Mouse (Mus musculus) T-helper 17 cell (primary cell): ENCODE data around the gene Ass1.

ENCODE experiments used
- in situ Hi-C, 2 experiments: fragments of 300-600 bp; cut with MboI, MseI; formaldehyde crosslinking; loops; 1 replicate in 1 of 2; 2 replicates in 1 of 2; pipeline ENCODE4 v1.15.1; 2025; ENCODE audit warnings: high pct_unique_total_duplicates in 2 of 2

Gene Ass1

DNA sequence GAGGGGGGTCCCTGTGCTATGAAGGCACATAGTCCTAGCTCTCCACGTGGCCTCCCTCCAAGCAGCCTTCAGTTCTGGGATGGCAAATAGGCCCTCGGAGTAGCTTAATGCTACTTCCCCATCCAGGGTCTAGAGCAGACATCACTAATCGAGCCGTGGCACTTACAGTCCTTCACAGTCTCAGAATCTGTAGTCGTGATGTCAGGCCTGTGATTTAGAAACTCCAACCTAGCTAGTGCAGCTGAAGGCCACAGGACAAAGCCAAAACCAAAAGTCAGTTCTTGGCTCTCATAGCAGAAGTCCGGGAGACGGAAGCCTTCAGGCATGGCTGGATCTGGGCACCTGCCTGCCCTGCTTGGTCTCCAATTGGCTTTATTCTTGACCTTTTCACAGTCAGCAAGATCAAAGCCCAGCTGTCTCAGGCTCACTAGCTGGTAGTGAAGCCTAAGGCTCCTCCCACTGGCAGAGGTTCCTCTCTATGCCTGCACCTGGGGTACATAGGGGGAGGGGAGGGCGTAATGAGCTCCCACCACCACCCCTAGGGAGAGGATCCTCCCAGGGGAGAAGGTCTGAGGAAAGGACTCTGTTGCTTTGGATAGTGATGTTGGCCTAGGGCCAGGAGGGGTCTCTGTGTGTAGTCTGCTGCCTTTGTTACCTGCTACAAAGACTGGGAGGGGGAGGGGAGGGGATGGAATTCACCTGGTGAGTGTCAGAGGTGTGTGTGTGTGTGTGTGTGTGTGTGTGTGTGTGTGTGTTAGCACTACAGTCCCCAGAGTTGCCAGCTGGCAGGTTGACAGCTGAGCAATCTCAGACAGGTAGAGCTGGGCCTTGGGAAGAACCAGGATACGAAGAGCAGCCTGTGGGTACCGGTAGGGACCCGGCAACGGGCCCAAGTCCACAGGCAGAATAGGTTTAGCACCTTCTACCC is 7.5 kb downstream of the Ass1 start:
- in situ Hi-C loops: loop anchor here (5.0 to 10.0 kb wide), 2 partner anchors 45 to 1853 kb away; no protein-coding TSS in a partner anchor

DNA sequence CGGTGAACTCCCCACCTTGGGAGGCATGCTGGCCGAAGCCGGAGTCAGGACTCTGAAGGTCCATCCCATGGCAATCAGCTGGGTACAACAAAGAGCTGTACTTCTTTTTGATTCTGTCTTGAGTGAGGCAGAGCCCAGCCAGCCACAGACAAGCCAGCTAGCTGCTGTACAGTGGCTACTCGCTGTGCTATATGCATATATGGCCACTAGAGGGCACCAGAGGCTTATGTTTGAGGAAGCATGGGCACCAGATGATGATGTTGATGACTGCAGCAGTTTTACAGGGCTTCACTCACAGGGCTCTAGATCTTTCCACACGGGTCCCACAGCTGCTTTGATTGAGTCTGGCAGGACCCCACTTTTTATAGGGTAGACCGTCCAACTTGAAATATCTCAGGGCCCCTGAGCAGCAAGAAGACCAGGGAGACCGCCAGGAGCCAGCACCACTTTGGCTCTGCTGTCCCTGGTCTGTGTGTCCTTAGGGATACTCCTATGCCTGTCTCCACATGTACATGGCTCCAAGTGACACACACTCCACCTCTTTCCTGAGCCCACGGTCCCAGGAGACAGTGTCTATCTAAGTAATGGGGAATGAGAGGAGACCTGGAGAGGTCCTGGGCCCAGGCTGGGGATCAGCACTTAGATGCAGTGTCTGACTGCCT is 13.0 kb downstream of the Ass1 start:
- in situ Hi-C loops: loop anchor here (5.0 to 10.0 kb wide), 4 partner anchors 162 to 302 kb away; partner anchors contain the start of gene Prdm12 (in 1 of the 2)

DNA sequence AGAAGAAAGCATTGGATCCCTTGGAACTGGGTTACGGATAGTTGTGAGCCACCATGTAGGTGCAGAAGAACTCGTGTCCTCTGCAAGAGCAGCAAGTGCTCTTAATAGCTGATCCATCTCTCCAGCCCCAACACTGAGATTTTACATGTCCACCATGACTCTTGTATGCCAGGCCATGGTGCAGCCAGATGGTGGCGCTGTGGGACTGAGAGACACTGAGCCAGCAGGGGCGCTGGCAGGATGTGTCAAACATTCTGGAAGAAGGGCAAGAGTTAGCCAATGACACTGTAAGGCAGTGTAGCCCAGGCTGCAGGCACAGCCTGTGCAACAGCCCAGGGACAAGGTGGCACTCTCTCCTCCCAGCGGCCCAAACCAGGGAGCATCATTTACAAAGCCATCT is 14.2 kb downstream of the Ass1 start:
- in situ Hi-C loops: loop anchor here (5.0 to 10.0 kb wide), 4 partner anchors 161 to 301 kb away; partner anchors contain the start of gene Prdm12 (in 1 of the 2)

DNA sequence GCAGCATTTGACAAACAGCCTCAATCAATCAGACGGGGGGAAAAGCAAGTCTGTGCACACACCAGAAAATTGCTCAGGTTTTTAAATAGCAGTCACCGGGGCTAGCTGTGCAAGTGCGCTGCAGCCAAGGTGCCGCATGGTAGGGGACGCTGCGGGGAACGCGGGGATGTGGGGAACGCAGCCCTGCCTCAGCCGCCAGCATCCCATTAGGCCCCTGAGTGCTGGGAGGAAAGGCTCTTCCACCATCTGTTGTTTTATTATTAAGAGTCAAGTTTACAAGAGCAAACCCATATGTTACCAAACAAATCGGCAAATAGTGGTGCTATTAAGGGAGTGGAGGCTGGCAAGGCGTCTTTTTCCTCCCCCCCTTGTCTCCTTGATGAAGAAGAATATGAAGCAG is 19.2 kb downstream of the Ass1 start:
- in situ Hi-C loops: loop anchor here (10.0 kb wide), 3 partner anchors 156 to 296 kb away; partner anchors contain the start of gene Prdm12 (in 1 of the 2)

DNA sequence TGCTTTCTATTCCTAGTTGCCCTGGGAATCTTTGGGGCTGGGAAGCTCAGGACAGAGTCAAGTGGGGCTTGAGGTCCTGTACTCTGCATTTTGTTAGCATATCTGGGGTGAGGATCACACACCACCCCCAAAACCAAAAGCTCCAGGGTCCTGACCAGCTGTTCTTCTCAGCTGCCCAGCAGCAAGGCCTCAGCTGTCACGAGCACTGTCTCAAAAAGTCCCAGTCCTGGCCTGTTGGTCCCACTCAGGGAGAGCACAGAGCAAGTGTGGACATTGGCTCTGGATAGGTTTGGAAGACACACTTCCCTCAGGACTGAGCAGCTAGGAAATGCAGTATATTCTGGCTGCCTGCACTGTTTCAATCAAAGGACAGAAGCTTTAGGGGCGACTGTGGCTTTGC is 20.5 kb downstream of the Ass1 start:
- in situ Hi-C loops: no loop called here

DNA sequence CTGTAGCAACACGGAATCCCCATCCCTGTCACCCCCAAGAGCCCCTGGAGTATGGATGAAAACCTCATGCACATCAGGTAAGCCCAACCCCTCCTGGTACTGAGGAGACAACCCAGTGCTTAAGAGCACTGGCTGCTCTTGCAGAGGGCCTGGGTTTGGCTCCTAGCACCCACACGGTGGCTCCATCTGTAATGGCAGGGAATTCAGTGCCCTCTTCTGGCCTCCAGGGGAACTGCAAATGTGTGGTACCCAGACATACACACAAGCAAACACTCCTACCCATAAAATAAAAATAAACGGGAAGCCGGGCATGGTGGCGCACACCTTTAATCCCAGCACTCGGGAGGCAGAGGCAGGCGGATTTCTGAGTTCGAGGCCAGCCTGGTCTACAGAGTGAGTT is 22.3 kb downstream of the Ass1 start:
- in situ Hi-C loops: no loop called here

DNA sequence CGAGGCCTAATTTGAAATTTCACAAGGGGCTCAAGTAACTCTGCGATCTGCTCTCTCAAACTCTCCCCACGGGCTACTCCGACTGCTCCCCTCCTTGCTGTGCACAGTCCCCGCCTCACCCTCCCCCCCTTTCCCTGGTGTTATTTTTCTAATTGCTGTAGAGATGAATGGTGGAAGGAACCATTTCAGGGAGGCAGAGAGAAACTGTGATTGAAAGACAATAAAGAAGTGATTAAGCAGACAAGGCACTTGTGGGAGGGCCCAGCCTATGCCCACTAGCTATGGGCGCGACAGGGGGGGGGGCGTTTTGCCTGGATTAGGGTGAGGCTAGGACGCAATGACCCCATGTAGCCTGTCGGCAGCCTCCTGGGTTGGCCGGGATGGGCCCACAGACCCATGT is 23.2 kb downstream of the Ass1 start:
- in situ Hi-C loops: no loop called here

DNA sequence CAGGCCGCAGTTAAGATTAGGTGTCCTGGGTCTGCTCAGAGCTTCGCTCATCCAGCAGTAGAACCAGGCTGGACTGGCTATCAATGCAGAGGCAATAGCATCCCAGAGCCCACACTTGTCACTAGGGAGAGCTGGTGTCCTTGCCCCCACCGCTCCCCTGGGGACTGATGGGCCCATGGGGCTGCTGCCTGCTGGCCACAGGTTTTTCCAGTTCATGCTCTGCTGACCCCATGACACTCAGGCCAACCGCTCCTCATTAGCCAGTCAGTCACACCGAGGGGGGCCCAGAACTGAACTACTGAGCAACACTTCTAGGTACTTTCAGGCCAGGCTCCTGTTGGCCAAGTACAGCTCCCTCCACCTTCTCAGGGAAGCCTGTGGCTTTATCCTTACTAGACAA is 24.3 kb downstream of the Ass1 start:
- in situ Hi-C loops: no loop called here

DNA sequence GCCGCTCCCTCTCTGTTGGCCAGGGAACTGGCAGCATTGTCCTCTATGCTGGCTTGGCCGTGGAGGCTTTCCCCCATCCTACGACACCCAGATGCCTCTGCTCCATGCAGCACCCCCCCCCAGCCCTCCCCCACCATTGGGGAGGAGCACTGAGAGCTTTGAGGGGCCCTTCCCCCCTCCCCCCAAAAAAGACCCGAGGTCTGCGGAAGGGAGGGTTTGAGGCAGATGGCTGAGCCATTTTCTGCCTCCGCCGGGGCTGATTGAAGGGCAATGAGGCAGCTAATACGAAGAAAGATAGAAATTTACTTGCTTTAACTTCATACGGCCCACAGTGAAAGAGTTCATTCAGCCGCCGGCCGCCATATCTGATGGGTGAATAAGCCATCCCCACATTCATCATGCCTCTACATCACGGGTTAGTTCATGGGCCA is 25.1 kb downstream of the Ass1 start:
- in situ Hi-C loops: no loop called here

DNA sequence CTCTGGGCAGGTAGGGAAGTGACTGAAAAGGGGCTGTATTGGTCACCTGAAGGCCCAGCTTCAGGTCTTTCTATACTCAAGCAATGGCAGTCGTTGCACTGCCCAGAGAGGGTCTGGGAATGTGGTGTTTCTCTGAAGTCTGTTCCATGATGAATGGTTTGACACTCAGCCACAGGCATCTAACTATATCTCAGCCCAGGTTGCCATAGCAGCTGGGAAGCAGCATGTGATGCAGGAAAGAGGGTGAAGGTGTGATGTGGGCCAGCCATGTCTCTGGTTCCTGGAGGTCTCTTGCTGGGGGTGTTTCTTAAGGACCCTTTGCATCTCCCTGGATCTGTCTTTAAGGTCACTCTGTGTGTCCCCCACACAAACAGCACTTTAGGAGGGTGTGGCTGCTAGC is 26.1 kb downstream of the Ass1 start:
- in situ Hi-C loops: no loop called here

DNA sequence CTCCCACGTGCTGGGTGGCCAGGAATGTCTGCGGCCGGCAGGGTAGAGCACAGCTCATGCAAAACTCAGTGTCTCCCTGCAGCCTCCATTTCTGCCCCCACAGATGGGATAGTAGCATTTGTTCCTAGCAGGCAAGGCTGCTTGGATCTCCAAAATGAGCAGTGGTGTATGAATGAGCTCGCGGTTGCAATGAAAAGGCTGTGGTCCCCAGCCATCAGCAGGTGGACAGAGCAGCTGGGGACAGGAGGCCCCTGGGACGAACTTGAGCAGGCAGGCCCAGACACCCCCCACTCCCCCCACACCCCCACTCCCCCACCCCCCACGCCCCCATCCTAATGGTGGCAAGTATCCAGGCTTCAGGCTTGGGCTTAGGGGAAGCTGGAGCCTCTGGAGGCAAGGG is 27.1 kb downstream of the Ass1 start:
- in situ Hi-C loops: no loop called here

DNA sequence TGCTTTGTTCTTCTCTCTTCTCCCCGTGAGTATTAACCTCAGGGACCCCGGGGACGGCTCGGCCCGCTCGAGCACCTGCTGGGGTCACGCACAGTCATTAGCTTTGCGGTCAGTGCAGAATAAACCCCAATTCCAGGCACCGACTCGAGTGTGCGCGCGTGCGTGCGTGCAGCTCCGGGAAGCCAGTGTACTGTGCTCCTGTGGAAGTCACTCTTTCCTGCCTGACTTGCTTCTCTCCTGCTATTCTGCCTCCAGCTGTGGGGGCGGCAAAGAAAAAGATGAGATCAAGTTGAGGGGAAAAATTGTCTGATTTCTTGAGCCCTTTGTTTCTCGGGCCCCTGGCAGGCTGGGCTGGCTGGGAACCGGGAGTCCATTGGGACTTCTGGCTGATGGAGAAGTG is 27.6 kb downstream of the Ass1 start:
- in situ Hi-C loops: no loop called here

DNA sequence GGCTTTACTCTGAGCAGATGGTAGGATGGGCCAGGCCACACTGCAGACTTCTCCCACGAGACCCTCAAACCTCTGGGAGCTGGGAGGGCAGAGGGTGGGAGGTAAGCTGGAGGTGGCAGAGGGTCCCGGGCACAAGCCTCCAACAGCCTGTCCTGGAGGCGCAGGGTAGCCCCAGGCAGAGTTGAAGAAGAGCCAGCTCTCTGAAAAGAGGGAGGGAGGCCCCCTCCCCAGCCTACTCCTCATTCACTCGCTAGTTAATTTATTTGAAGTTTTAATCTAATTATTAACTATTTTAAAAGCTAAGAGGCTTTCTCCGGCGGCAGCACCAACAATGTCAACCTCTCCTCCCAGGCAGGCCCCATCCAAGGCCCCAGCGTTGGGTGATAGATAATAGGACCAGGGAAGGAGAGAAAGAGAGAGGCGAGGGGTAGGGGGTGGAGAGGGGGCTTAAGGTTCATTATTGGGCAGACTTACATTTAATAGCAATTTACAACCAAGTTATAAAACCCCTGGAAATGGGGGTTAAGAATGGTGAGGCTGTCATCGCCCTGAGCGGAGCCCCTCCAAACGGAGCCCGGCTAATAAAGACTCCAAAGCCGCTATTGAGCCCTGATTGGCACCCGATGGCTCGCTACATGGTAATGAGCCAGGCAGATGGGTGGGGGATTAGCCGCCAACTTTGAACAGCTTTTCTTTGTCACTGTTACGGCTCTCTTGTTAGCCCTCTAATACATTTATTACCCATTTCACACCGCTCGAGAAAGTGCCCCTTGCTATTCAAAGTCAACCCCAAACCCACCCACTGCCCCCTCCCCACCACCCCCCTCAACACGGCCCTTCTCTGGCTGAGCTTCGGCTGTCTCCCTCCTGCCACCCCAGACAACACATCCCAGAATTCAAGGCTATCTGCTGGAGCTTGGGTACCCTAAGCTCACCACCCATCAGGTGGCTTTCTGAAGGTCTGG is 29.6 kb downstream of the Ass1 start:
- in situ Hi-C loops: no loop called here

DNA sequence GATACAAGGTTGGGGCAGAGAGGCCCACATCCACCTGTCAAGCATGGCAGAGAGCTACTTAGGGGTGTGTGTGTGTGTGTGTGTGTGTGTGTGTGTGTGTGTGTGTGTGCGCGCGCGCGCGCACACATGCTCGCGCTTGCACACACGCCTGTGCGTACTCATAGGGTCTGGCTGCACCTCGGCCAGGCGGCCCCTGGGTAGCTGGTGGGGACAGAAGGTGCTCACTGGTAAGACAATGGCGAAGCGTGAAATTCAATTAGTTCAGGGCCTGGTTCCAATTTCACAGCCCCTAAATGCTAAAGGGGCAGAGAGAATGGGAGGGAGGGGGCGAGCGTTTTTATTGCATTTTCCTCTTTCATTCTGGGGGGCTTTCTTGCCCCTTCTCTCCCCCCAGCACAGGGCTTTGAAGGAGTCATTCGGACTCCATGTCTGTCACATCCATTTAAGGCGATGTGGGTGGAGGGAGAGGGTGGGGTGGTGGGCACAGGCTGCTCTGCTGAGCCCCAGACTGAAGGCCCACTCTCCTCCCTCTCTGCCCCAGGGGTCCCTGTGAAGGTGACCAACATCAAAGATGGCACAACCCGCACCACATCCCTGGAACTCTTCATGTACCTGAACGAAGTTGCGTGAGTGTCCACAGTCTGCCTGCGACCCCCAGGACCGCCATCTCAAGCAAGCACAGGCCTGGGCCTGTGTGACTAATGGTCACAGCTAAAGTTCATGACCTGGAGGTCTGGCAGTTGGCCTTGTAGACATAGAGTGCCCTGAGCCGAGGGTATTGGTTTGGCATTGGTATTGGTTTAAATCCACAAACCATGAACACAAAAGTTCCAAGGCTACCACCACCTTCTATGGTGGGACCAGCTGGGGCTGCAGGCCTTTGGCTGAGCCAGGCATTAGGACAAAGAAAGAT is 30.5 kb downstream of the Ass1 start:
- in situ Hi-C loops: no loop called here

DNA sequence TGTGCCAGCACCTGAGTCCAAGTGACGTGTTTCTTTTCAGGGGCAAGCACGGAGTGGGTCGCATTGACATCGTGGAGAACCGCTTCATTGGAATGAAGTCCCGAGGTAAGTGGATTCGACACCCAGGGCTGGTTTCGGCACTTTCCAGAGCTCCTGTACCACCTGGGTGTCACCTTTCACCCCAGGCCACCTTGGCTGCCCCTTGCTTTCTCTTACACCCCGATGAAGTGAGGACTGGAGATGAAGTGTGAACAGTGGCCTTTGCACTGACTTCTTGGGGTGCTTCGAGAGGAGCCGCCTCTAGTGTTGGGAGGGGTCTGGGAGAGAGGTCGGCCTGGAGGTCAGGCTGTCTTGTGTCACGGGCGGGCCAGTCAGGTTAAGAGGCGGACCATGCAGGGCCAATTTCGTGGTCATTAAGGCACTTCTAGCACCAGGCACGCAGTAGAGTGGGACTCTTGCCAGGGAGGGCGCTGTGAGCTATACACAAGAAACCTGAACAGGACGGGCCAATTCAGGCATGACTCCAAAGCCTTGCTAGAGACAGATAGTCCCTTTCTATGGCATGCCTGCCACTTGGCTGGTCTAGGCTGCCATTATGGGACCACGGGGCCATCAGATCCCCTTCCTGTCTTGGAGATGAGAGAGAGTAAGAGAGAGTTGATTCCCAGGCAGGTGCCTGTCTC is 31.6 kb downstream of the Ass1 start:
- in situ Hi-C loops: no loop called here

DNA sequence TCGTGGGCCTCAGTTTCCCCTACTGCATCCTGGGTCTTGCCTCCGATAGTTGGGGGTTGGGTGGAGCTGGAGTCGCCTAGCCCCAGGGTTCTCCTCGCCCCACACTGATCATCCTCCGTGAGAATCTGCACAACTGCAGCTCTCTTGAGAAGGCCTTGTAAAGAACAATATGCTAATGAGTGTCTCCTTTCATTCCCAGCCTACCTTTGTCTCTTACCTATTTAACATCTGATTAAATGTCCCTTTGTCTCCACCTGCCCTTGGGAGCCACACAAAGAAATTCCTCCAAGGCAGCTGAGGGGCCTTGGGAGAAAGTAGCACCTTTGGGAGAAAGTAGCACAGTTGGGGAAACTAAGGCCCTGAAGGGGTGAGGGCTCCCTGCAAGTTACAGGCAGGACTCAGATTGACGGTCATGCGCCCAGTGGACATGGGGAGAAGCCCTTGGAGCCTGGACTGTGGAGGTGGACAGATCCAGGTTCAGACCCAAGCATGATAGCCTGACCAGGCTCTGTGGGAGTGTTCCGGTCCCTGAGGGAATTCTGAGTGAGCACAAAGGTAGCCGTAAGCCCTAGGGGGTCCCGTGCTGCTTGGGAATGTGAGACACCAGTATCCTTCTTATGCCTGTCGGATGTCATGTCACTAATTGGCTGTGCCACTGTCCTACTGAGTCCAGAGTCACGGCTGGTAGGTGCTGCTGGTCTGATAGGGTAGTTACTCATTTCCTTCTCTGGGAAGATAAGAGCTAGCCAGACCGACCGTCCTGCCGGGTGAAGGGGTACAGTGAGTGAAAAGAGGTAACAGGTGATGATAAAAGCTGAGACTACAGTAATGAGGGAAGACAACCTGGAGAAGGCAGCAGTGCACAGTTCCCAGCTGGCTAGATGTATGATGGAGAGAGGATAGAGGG is 32.9 kb downstream of the Ass1 start:
- in situ Hi-C loops: no loop called here

DNA sequence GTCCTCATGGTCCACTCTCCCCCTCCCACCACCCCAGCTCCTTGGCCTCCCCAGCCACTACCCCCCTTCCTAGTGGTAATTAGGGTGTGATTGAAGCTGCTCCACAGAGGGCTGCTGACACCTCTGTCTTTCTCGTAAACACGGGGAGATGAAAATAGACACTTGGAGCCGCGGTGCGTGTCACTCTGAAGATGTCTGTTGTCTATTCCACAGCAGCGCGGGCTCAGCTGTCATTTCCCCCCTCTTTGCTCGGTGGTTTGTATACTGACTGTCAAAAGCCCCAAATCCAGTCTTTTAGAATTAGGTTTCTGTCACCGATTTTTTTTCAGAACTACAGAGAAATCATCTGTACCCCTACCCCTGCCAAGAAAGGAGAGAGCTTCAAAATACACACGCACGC is 35.5 kb downstream of the Ass1 start:
- in situ Hi-C loops: no loop called here

DNA sequence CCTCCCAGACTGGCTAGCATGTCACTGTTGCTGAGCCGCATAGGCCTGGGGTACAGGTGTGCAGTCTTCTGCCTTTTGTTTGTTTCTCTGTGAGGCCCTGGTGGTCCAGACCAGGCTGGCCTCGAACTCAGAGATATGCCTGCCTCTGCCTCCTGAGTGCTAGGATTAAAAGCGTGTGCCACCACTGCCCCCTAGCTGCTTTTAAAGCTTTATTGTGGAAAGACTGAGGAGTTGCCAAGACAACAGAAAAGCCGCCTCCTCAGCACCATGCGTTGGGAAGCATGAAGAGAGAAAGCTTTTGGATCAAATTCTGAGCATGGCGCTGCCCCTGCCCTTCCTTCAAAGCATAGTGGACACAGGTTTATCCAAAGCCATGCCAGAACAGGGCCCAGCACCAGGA is 38.8 kb downstream of the Ass1 start:
- in situ Hi-C loops: no loop called here

DNA sequence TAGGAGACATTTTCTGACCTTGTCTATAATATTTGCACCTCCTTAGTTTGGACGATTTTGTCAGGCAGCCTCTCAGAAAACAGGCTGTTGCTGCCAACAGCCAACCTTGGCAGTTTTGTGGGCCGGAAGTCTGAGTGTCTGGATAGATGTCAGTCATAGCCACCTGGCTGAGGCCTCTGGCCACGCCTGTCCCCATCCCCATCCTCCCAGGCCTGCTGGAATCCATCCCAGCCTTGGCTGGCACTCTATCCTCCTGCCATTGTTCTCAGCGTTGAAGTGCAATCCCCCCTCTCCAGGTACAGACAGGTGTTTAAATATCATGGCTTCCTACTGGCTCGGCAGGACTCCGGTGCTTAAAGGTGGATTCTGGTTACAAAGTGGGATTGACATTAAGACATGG is 41.3 kb downstream of the Ass1 start:
- in situ Hi-C loops: no loop called here
